Mouse (Mus musculus): ENCODE data around the gene Chsy1. TPM values are rescaled to one million over a fixed set of nuclear protein-coding genes. Genes with fewer than 3 reads are reported as not detected.

Chsy1 gene
- total RNA-seq, 4 experiments from 2014 or later: 11.3 to 14.5 (median 11.5) TPM

DNA sequence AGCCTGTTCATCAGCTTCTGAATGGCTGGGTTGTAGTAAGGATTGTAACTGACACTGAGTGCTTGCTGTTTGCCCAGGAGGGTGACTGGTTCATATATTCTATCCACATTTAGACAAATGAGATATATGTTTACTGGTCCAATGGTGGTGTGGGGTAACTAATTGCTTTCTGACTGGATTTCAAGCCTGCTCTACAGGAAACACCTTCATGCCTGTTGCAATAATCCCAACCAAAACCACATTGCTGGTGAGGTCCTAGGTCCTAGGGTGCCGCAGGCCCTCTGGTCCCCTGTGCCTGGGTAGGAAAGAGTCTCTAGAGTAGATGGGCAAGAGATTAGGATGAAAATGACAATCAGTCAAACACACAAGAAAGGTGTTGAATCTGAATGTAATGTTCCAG lies 103.6 kb downstream of the Chsy1 start:
- no peak for DNase-seq (ENCODE audit: low spot score)

DNA sequence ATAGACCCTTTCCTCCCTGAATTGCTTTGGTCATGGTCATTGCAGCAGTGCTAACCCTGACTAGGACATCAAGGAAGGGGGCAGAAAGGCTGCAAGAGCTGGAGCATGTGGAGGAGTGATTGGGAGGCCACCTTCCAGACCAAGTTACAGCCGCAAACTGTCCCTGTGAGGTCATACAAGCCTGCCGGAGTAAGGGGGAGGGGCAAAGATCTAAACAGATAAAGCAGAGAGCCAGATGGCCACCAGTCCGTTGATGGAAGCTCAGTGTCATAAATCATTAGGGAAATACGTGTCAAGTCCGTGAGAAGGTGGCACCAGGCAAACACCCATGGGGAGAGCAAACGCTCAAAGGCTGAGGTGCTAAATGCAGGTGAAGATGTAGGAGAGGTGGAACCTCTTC lies 105.2 kb downstream of the Chsy1 start:
- DNase-seq (ENCODE audit: low spot score): no peak

DNA sequence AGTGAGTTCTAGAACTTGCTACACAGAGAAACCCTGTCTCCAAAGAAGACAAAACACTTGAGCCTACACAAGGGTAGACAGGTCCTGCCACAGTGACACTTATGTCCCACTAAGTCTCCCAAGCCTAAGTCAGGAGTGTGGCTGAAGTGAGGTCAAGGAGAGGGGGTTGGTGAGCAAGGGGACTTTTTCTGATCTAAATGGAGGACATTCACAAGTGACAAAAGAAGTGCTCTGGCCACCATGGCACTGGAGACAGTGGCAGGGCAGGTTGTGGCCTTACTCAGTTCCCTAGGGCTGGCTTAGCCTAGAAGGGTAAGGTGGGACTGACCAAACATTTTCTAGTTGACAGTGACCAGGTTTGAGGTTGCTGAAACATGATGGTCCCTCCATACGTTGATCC lies 106.6 kb downstream of the Chsy1 start:
- DNase-seq (ENCODE audit: low spot score): no peak

DNA sequence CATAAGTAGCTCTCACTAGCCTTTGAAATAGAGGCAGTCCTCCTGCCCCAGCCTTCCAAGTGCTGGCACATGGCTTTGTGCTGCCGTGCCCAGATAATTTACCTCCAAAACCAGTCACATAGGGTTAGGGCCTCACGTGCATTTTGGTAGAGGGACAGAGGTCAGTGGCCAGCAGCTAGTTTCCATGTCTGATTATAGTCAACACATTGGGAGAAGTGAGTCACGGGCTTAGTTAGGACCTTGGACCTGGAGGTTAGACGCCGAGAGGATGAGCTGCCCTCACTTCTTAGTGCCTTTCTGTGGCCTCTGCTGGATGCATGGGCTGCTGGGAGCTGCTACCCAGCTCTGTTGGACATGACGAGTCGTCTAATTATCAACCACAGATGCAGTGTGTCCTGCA lies 107.7 kb downstream of the Chsy1 start:
- no peak for DNase-seq (ENCODE audit: low spot score)

DNA sequence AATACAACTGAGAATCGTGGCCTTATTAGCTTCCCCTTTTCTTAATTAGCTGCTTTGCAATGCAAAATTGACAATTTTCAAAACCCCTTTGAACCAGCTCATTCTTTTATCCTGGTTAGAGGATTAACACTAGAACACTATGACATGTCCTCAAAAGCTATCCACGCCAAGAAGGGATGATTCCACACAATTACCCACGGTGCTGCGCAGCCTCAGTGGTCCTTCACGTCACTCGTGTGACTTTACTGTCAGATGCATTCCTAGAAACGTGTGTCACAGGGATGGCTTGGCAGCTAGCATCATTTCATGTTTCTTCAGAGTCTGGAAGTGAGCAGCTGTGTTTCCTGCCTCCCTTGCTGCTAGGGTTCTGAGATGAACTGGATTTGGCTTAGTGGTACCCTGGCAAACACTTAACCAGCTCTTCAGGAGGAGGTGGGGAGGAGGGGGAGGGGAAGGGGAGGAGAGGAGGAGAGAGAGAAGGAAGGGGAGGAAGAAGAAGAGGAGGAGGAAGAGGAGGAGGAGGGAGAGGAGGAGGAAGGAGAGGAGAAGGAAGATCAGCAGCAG lies 108.3 kb downstream of the Chsy1 start:
- no peak for DNase-seq (ENCODE audit: low spot score)

DNA sequence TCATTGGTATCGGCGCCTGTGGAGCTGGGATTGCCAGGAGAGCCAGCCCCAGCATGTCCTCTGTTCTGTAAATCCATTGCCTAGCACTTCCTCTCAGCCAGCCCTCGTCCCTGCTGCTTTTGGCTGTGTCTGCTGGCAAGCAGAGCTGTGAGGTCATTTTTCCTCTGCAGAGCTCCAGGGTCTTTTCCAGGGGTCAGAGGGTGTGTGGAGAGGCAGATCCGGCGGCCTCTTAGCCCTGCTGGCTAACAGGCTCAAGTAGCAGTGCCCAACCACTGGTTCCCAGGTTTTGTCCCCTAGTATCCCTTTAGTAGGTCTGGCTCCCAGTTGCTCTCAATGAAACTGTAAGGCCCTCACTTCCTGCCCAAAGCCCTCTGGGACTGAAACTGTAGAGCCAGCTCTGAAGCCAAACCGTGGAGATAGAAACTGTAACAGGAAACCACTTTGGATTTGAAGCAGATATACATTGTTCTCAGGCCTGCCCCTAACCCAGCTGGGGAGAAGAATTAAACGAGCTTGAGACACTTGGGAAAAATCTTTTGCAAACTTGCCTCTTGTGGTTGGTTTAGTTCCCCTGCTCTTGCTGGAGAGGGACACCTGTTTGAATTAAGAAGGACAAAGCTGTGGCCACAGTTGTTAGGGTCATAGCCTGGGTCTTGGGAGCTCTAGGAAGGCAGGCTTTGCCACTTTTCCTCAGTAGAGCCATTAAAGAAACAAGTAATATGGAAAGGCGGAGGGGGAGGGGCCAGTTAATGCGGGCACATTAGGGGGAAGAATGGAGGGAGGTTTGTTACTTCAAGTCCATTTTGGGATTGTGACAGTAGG lies 109.1 kb downstream of the Chsy1 start:
- DNase-seq (ENCODE audit: low spot score): peak; percentile 71

DNA sequence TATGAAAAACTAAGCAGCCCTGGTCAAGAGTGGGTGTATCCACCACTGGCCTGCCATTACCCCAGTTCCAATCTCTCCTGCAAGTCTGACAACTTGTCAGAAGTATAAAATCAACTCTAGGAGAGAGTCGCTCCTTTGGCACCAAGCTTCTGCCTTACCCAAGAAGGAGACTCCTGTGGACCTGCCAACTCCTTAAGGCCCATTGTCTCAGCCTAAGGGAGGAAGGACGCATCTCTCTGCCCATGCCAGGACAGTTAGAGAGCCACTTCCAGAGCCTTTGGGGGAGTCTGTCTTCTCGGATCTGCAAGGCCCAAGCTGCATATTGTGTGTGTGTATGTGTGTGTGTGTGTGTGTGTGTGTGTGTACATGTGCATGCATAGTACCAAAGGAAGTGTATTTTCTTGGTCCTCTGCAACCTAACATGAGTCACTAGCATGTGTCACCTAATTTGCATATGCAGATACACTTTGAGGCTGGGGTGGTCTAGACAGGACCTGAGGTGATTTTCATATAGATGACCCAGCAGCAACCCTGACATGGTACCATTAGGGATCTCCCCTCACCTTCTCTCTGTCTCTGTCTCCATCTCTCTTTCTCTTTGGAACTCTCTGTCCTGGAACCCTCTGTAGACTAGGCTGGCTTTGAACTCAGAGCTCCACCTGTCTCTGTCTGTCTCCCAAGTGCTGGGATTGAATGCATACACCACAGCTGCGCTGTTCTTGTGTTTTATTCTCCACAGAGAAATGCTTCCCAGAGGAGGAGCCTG lies 109.9 kb downstream of the Chsy1 start:
- DNase-seq (ENCODE audit: low spot score): no peak

DNA sequence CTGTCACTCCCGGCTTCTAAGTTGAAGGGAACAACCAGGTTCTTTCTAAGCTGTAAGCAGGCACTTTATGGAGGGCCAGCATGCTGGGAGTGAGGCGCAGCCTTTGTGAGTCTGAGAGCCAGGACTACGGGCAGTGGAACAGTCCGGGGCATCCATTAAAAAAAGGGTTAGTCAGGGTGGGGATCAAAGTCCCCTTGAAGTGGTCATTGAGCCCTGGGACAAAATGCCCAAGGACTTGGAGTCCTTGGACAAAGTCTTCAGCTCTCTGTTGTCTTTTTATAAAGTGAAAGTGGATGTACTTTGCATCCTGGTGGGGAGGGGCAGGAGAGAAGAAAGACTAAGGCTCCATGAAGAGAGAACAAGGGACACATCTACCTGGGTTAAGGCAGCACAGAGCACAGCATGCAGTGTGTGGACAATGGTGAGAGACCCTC lies 110.5 kb downstream of the Chsy1 start:
- DNase-seq (ENCODE audit: low spot score): no peak

DNA sequence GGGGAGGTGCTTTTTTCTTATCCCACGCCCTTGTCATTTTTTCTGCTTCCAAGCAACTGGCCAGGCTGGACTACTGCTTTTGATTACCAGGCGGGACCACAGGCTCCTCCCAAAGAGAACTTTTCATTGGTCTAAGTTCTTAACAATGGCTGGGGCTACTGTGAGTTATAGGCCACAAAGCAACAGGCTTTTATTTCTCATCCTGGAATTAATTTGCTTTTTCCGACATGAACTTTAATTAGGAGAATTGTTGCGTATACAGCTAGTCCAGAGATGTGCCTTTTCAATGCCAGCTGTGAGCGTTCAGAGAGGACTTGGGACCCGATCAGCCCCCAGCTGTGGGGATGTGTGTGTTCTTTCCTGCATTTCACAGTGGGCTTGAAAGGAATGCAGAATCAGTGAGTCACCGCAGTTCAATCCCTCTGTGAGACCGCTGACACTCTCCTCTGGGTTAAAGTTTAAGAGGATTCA lies 113.3 kb downstream of the Chsy1 start:
- DNase-seq (ENCODE audit: low spot score): no peak

Other genes starting within 250 kb of the Chsy1 start
- 10 to 100 TPM; 26.1 to 36.8 (median 34.2) TPM for gene Pcsk6, start 247.8 kb upstream of the Chsy1 start, total RNA-seq (2022)
- gene Gm45213, start 65.9 kb upstream of the Chsy1 start, total RNA-seq (2022): not detected
- gene Snrpa1, start 50.5 kb upstream of the Chsy1 start, total RNA-seq (2022): 10 to 100 TPM; 18.3 to 24.1 (median 20.7) TPM
- 10 to 100 TPM; 37.5 to 50.8 (median 38.9) TPM for gene Selenos, start 29.9 kb upstream of the Chsy1 start, total RNA-seq (2022)